Mouse (Mus musculus): ENCODE measurements at regions not wholly inside any gene's neighbourhood (a gene's known extent, or its start where the extent isn't known, plus 50 kb on each side); places are given as distances from the start of the nearest gene placed in this dataset.

- no peak for DNase-seq
These were observed 111.0 kb downstream of the Slc38a4 start for GRCm38 (mm10) chr15:96944741-96945140.

- DNase-seq, result no peak
These were observed 113.1 kb downstream of the Slc38a4 start for GRCm38 (mm10) chr15:96942651-96943050.

- DNase-seq, result no peak
These were observed 117.3 kb downstream of the Slc38a4 start for GRCm38 (mm10) chr15:96938406-96938805.

- no peak for DNase-seq
These were observed 118.1 kb downstream of the Slc38a4 start for GRCm38 (mm10) chr15:96937623-96938022.

GRCm38 (mm10) chr15:96936705-96937346, 118.9 kb downstream of the Slc38a4 start:
- peak; percentile 82 for DNase-seq

- DNase-seq, result no peak
These were observed 119.5 kb downstream of the Slc38a4 start for GRCm38 (mm10) chr15:96936216-96936615.

GRCm38 (mm10) chr15:96933451-96933850, 122.3 kb downstream of the Slc38a4 start:
- DNase-seq, result no peak

GRCm38 (mm10) chr15:96930531-96930930, 125.2 kb downstream of the Slc38a4 start:
- no peak for DNase-seq

- DNase-seq, result no peak
These were observed 126.0 kb downstream of the Slc38a4 start for GRCm38 (mm10) chr15:96929788-96930187.

GRCm38 (mm10) chr15:96928692-96929091, 127.1 kb downstream of the Slc38a4 start:
- no peak for DNase-seq

- DNase-seq, result no peak
These were observed 128.1 kb downstream of the Slc38a4 start for GRCm38 (mm10) chr15:96927674-96928073.

GRCm38 (mm10) chr15:96926660-96927059, 129.1 kb downstream of the Slc38a4 start:
- no peak for DNase-seq

GRCm38 (mm10) chr15:96916586-96916985, 139.2 kb downstream of the Slc38a4 start:
- no peak for DNase-seq

- DNase-seq, result no peak
These were observed 140.2 kb downstream of the Slc38a4 start for GRCm38 (mm10) chr15:96915544-96915943.

GRCm38 (mm10) chr15:96914988-96915387, 140.8 kb downstream of the Slc38a4 start:
- no peak for DNase-seq

GRCm38 (mm10) chr15:96905520-96905919, 150.2 kb downstream of the Slc38a4 start:
- DNase-seq, result no peak

- no peak for DNase-seq
These were observed 152.3 kb downstream of the Slc38a4 start for GRCm38 (mm10) chr15:96903461-96903860.

- DNase-seq, result no peak
These were observed 153.0 kb downstream of the Slc38a4 start for GRCm38 (mm10) chr15:96902781-96903180.

- no peak for DNase-seq
These were observed 154.1 kb downstream of the Slc38a4 start for GRCm38 (mm10) chr15:96901616-96902015.

- DNase-seq, result no peak
These were observed 157.5 kb downstream of the Slc38a4 start for GRCm38 (mm10) chr15:96898285-96898684.

GRCm38 (mm10) chr15:96884901-96885300, 170.9 kb downstream of the Slc38a4 start:
- DNase-seq, result no peak

GRCm38 (mm10) chr15:96883754-96884153, 172.0 kb downstream of the Slc38a4 start:
- DNase-seq, result no peak

GRCm38 (mm10) chr15:96882211-96882610, 173.5 kb downstream of the Slc38a4 start:
- DNase-seq, result no peak

- no peak for DNase-seq
These were observed 174.1 kb downstream of the Slc38a4 start for GRCm38 (mm10) chr15:96881519-96882170.

- no peak for DNase-seq
These were observed 175.7 kb downstream of the Slc38a4 start for GRCm38 (mm10) chr15:96880066-96880465.
